Mouse (Mus musculus) adrenal gland, adult 2 months (tissue): Measurements from ENCODE around the gene Gm3045. TPM values are rescaled to one million over a fixed set of nuclear protein-coding genes. Genes with fewer than 3 reads are reported as not detected.

ENCODE experiments used
- DNase-seq: peaks from one replicate; pipeline ENCODE4 v3.0.0; 2021
- long read RNA-seq: library from polyadenylated mRNA; stranded (forward); transcript quantifications from one replicate; pipeline ENCODE4 v2.0.0, GENCODE M21; 2021
- polyA plus RNA-seq: library from polyadenylated mRNA; depleted of rRNA; stranded (reverse); fragments of >200 nt; gene quantifications from 2 replicates; pipeline ENCODE4 v1.2.3, GENCODE M21; 2012; rRNA removed
- total RNA-seq, 2 experiments: library from RNA; stranded (reverse); gene quantifications; 2 replicates each; pipeline ENCODE4 v1.2.3; 2021

Gene Gm3045
- total RNA-seq (not detected), polyA plus RNA-seq (not detected in 2 replicates)
- long read RNA-seq, result 0 reads

GRCm38 (mm10) chr13:56426365-56426764, at the start of gene Gm3045:
Gene Gm3045, plus strand, starts transcription at chr13:56426594.
- no peak for DNase-seq

GRCm38 (mm10) chr13:56380855-56381685, 45.3 kb upstream of the Gm3045 start:
- no peak for DNase-seq

- DNase-seq, result no peak
Observed at GRCm38 (mm10) chr13:56383406-56383805, 43.0 kb upstream of the Gm3045 start.

DNA sequence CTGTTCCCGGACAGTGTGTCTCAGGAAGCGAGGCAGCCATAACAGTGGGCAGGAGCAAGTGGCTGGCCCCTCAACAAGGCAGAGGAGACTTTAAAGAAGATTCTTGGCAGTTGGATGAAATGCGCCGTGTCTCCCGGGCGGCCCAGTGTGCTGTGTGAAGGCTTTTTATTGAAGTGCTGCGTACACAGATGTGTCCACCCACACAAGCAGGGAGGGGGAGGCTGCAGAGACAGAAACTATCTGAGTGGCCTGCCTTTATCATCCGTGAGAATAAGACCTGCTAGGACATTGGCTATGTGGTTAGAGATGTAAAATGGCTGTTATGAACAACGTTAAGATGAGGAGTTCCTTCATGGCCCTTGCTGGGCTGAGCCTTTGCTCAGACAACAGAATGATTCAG, 40.0 kb upstream of the Gm3045 start:
- no peak for DNase-seq

- no peak for DNase-seq
Observed at GRCm38 (mm10) chr13:56387374-56387773, 39.0 kb upstream of the Gm3045 start.

DNA sequence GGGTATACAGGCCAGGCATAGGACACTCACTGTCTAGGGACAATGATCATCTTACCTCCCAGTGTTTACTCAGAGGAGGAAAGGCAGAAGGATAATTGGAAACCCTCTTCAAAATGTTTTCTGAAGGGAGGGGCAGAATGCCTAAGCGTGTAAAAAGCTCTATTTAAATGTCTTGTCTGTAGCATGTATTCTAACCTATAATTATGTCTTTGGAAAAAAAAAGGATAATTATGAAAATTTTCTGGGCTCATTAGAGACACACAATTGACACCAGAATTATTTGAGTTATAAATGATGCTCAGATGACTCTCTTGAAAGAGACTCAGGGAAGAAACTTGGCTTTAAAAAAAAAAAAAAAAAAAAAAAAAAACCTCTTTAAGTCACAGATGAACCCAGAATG, 38.4 kb upstream of the Gm3045 start:
- DNase-seq, result no peak

DNA sequence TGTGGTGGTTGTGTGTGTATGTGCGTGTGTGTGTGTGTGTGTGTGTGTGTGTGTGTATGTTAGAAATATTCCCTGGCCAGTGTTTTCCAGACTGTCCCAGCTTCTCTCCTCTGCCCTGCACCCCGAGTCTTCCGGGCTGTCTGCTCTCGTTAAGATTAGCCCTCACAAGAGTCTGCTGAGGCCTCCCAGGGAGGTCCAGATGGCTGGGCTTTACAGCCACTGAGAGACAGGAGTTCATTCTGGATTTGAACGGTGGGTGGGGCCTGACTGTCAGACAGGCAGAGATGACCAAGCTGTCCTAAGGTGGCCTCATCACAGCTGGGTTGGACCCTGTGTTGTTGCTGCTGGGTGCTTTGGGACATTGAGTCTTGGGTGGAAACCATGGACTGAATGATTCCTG, 28.8 kb upstream of the Gm3045 start:
- DNase-seq, result no peak

GRCm38 (mm10) chr13:56401186-56401585, 25.2 kb upstream of the Gm3045 start:
- DNase-seq, result no peak

DNA sequence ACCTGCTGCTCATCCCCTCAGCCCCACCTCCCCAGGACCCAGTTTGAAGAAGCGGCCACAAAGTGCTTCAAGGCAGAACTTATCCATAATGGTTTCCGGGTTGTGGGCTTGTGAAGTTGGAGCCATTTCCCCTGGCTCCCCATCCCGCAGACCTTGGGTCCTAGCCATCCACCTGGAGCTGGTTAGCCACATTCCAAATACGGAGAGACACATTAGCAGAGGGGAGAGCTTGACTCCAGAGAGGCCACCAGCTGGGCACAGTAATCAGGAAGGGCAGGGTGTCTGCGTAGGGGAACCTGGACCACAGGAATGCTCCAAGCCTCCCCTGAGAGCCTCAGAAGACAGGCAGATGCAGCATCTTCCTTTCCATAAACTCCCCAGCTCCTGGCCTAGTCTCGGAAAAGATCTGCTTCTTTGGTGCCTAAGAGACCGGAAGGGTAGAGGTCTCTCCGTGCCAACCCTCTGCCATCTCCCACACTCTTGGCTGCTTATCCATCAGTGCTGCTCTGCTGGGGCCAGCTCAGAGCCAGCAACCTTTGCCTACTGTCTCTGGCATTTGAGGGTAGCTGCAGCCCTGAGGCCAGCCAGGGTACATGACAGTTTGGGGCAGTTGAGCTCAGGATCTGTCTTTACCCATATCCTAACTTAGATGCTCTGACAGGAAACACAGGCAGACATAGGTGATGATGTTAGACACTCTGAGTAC, 22.9 kb upstream of the Gm3045 start:
- DNase-seq, result no peak

DNA sequence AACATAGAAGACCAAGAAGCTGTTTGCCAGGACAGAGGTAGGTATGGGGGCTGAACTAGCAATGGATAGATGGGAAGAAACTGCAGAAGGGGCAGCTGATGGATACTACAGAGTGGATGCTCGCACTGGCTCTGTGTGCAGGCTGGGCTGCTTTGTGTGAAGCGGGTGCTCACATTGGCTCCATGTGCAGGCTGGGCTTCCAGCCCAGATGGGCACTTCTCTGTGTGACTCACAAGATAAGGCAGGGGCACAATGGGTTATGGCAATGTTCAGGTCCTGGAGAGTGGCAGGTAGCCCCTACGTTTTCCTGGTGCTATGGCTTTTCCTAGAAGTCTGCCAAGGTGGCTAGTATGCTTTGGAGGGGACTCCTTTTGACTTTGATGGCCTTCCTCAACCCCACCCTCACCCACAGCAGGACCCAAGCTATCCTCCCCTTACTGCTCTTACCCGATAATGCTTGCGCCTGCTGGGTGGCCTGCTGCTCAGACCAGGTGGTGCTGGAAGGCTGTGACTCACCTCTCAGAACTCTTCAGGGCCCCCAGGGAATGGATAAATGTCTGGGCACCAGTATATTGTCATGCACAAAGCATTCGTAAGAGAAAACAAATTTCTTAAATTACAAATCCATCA, 21.8 kb upstream of the Gm3045 start:
- no peak for DNase-seq

DNA sequence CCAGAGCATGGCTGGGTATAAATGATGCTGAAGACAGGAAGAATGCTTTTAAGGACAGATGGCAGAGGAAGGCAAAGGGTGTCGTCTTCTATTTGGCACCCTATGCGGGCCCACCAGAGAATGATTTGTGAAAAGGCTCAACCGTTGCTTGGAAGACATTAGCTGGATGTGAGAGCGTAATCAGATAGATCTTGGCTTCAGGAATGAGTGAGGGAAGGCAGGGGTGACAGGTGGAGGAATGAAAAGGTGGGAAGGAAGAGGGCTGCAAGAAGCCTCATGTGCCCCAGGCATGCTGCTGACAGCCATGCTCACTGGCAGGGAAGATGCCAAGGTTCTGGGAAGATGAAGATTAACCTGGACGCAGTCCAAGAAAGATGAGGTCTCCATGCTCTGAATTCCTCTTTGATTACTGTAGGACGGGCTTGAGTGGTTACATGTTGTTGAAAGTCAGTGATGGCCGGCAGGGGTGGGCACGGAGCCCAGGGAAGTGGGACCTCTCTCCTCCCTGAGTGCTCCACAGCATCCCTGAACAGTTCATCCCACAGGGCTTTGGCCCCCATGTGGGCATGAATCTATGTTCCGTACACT, 14.0 kb upstream of the Gm3045 start:
- no peak for DNase-seq

GRCm38 (mm10) chr13:56418685-56419483, 7.5 kb upstream of the Gm3045 start:
- DNase-seq, result no peak

- no peak for DNase-seq
Observed at GRCm38 (mm10) chr13:56419538-56419937, 6.9 kb upstream of the Gm3045 start.

DNA sequence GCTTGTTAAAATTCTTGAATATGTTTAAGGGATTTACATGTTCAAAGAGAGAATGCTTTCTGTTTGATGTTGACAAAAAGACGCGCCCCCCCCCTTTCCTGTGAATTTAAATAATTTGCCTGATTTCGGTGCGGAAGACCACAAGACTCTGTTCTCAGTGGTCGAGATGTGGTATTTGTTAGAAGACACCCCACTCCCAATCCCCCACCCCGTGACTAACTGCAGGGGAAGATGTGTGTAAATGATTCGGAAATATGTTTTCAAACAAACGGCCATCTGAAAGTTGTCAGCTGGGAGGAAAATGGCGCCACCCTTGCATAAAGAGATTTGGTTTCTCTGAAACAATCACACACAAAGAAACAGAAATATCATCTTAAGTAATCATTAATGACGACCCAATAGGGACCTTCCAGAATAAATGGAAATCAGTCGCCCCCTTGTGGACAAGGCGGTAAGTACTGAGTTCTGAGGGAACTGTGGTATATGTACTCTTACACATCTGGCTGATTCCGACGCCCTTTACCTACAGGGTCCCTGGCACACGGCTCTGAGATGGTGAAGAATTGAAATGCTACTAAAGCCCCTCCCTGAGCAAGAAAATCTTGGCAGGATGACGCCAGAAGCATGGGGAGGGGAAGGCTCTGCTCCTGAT, 4.2 kb upstream of the Gm3045 start:
- peak; percentile 51 for DNase-seq

DNA sequence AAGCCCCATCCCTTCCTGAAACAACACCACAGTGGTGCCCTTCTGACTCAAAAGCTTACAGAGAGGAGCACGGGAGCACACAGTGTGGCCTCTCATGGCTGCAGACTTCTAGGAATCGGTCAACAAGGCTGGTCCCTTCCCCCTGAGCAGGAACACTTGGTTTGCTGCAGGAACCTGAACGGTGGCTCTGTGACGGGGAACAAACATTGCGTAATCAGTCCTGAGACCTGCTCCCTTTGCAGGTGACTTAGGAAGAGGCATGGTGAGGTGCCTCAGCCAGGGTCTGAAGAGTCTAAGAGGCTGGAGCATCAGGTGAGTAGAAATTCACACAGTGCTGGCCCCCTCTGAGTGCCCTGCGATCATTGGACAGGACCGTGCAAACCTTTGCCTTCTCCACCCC, 463 bp upstream of the Gm3045 start:
- no peak for DNase-seq

GRCm38 (mm10) chr13:56428724-56429500, 2.5 kb downstream of the Gm3045 start:
- DNase-seq, result peak; percentile 62

GRCm38 (mm10) chr13:56432496-56432895, 6.1 kb downstream of the Gm3045 start:
- DNase-seq, result no peak

- peak; percentile 33 for DNase-seq
Observed at GRCm38 (mm10) chr13:56433466-56433865, 7.1 kb downstream of the Gm3045 start.

DNA sequence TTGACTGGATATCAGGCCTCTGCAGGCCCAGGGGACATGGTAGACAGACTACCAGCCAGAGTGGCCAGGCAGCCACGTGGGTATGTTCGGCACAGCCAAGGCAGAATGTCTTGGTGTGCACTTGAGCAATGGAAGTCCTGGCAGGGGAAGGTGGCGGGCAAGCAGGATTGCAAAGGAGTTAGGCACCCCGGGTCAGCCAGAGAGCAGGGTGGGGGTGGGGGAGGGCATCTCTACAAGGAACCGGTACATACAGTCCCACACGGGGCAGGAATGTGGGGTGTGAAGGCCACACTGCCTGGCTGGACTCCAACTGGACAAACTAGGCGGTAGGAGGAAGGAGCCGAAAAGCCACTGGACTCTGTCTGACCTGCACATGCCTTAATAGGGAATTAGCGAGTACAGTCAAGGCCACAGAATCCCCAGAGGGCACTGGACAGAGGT, 7.9 kb downstream of the Gm3045 start:
- peak; percentile 59 for DNase-seq

- DNase-seq, result no peak
Observed at GRCm38 (mm10) chr13:56435615-56436287, 9.4 kb downstream of the Gm3045 start.
